Mouse (Mus musculus) midbrain, postnatal 0 days (tissue): ENCODE data around the gene Pax9. TPM values are rescaled to one million over a fixed set of nuclear protein-coding genes. Genes with fewer than 3 reads are reported as not detected.

ENCODE experiments used
- ATAC-seq: fragments of 200-750 bp; cut with Nextera tagmentation; 2 replicates; pipeline ENCODE4 v1.8.0; 2017; ENCODE audit warnings: moderate number of reproducible peaks, mild to moderate bottlenecking, moderate TSS enrichment, moderate library complexity; ENCODE audit not compliant: low FRiP score
- DNase-seq: peaks from one replicate; pipeline ENCODE4 v3.0.0-alpha.2; 2015; ENCODE audit warnings: low spot score
- H3K27ac ChIP-seq: fragments of 300-500 bp; sonication (generic); 2 replicates; pipeline ENCODE4 v1.5.1; 2014; ENCODE audit warnings: low read depth, mild to moderate bottlenecking, low read length, mixed read lengths
- H3K27me3 ChIP-seq: fragments of 300-500 bp; sonication (generic); 2 replicates; pipeline ENCODE4 v1.6.1; 2014; ENCODE audit warnings: low read length, control low read depth, mixed read lengths; ENCODE audit not compliant: insufficient read depth
- H3K36me3 ChIP-seq: fragments of 300-500 bp; sonication (generic); 2 replicates; pipeline ENCODE4 v1.6.1; 2014; ENCODE audit warnings: low read length, control low read depth, mixed read lengths; ENCODE audit not compliant: insufficient read depth
- H3K4me1 ChIP-seq: fragments of 300-500 bp; sonication (generic); 2 replicates; pipeline ENCODE4 v1.6.1; 2014; ENCODE audit warnings: mild to moderate bottlenecking, control low read depth, antibody characterized with exemption, low read length, mixed read lengths; ENCODE audit not compliant: insufficient read depth
- H3K4me2 ChIP-seq: fragments of 300-500 bp; sonication (generic); 2 replicates; pipeline ENCODE4 v1.6.1; 2014; ENCODE audit warnings: low read depth, mild to moderate bottlenecking, low read length, mixed read lengths; ENCODE audit not compliant: poor library complexity, severe bottlenecking
- H3K4me3 ChIP-seq: fragments of 300-500 bp; sonication (generic); 2 replicates; pipeline ENCODE4 v1.5.1; 2014; ENCODE audit warnings: low read depth, mild to moderate bottlenecking, low read length, moderate library complexity
- H3K9ac ChIP-seq: fragments of 300-500 bp; sonication (generic); replicated peaks from 2 replicates; pipeline ENCODE4 v1.6.1; 2014; ENCODE audit warnings: mild to moderate bottlenecking, low read length, moderate library complexity, mixed read lengths; ENCODE audit not compliant: poor library complexity, severe bottlenecking
- H3K9me3 ChIP-seq: fragments of 300-500 bp; sonication (generic); 2 replicates; pipeline ENCODE4 v1.6.1; 2016; ENCODE audit warnings: low read length, control low read depth
- CTCF ChIP-seq: IDR thresholded peaks from 2 replicates; pipeline ENCODE4 v1.5.1; 2016; ENCODE audit warnings: antibody characterized with exemption, mild to moderate bottlenecking
- WGBS: fragments of 180-500 bp; shearing (Covaris S2); extraction: QIAGEN DNeasy Blood & Tissue Kit; methylation state at CpG from one replicate; pipeline ENCODE4 v1.1.7; 2014; 5-methylcytosine and 5-hydroxymethylcytosine counted together
- polyA plus RNA-seq: library from polyadenylated mRNA; unstranded; fragments of >200 nt; fragmentation: Nextera tagmentation; extraction: Ambion mirVana; gene quantifications from 2 replicates; pipeline ENCODE4 v1.2.1, GENCODE M21; 2015
- total RNA-seq: library from RNA; depleted of rRNA; stranded (reverse); fragments of >200 nt; gene quantifications from 2 replicates; pipeline ENCODE4 v1.2.3, GENCODE M21; 2014

Pax9 gene
- total and polyA plus RNA-seq, 2 experiments from 2014 or later, result not detected

GRCm38 (mm10) chr12:56695358-56696173 lies 4.0 kb downstream of the Pax9 start:
- Histone ChIP-seq H3K4me3 (no peak overlapping the region), H3K27ac (no peak overlapping the region), H3K9ac (no peak overlapping the region), H3K4me2 (0 out of 2 replicates have a peak overlapping the region, but pooled peaks have one; percentile 18), H3K27me3 (peaks cover 93% of the 10 kb centered on the region), H3K4me1 (0 out of 2 replicates have a peak, but pooled peaks cover 4% of the 10 kb centered on the region), H3K9me3 (no peaks in the 10 kb centered on the region), H3K36me3 (no peaks in the 10 kb centered on the region)
- DNase-seq (peak; percentile 58), ATAC-seq (peak; percentile 68)
- TF ChIP-seq CTCF, result no peak
- 0% methylated on average over 39 of the region's 41 CpGs for WGBS

DNA sequence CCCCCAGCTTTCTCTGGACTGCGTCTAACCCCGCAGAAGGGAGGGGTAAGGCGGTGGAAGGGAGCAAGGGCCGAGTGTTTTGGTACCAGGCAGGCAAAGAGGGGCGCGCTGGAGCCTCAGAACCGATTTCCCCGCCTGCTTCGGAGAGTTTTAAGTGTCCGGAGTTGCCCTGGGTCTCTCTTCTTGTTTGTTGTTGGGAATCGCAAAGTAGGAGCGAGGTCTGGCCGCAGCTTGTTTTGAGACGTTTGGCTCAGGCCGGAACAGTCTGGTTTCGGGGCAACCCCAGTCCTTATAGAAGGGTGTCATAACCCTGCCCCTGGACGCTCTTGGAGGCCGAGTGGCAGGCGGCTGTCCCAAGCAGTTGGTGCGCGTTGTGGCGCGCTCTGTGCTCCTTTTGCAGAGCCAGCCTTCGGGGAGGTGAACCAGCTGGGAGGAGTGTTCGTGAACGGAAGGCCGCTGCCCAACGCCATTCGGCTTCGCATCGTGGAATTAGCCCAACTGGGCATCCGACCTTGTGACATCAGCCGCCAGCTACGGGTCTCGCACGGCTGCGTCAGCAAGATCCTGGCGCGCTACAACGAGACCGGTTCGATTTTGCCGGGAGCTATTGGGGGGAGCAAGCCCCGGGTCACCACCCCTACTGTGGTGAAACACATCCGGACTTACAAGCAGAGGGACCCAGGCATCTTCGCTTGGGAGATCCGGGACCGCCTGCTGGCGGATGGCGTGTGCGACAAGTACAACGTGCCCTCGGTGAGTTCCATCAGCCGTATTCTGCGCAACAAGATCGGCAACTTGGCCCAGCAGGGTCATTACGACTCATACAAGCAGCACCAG lies 4.8 kb downstream of the Pax9 start:
- DNase-seq (no peak), ATAC-seq (no peak)
- no peak for TF ChIP-seq CTCF
- Histone ChIP-seq H3K27me3 (peaks cover 96% of the 10 kb centered on the region), H3K36me3 (no peaks in the 10 kb centered on the region), H3K4me1 (0 out of 2 replicates have a peak, but pooled peaks cover 4% of the 10 kb centered on the region), H3K9me3 (no peaks in the 10 kb centered on the region), H3K27ac (no peak overlapping the region), H3K4me3 (peak overlapping the region; percentile 9; the same call in 1 of the 2 replicates), H3K4me2 (peak overlapping the region; percentile 9; the same call in 1 of the 2 replicates), H3K9ac (no peak overlapping the region)
- under 1% methylated on average over 57 of the region's 57 CpGs for WGBS

DNA sequence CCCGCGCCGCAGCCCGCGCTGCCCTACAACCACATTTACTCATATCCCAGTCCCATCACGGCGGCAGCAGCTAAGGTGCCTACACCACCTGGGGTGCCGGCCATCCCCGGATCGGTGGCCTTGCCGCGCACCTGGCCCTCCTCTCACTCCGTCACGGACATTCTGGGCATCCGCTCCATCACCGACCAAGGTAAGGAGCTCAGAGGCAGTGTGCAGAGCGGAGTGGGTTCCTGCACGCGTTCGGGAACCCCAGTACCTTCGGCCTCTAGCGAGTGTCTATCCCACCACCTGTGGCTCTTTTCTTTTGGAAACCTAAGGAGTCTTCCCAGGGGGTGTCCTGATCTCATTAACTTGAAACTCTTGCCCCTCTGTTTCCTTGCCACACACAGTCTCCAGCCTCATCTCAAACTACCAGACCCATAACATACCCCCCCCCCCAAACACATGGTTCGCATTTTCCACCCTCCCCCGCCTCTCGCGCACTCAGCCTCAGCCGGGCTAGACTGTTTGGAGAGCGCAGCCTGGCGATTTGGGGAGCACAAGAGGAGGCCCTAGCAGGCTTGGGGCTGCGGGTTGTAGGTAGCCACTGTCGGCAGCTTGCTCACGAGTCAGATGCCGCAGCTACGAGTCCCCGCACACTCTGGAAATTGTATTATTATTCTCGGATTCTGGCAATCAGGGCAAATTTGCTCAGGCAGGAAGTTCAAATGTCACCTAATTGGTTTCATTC lies 5.6 kb downstream of the Pax9 start:
- H3K4me1 ChIP-seq, result 0 out of 2 replicates have a peak, but pooled peaks cover 4% of the 10 kb centered on the region
- H3K36me3 ChIP-seq, result no peaks in the 10 kb centered on the region
- TF ChIP-seq CTCF, result no peak
- no peak for DNase-seq
- 1% methylated on average over 36 of the region's 36 CpGs for WGBS
- no peak for ATAC-seq
- no peak overlapping the region for H3K4me3 ChIP-seq
- no peak overlapping the region for H3K4me2 ChIP-seq
- H3K27ac ChIP-seq, result no peak overlapping the region
- no peak overlapping the region for H3K9ac ChIP-seq
- peaks cover 93% of the 10 kb centered on the region for H3K27me3 ChIP-seq
- no peaks in the 10 kb centered on the region for H3K9me3 ChIP-seq

DNA sequence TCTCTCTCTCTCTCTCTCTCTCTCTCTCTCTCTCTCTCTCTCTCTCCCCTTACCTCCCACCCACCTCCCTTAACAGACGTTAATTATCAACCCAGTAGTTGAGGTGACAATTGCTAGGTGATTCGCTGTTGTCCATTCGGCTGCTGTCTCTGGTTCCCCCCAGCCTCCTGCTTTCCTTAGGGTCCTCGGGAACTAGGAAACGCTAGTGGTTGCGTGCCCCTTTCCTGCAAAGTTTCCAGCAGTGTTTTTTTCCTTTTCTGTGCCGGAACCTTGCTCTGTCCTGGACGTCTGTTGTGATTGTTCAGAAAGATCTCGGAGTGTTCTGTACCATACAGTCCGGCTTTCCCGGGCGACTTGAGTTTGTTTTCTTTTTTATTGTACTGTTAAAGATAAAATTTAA lies 6.2 kb downstream of the Pax9 start:
- DNase-seq, result no peak
- H3K4me2 ChIP-seq, result no peak overlapping the region

DNA sequence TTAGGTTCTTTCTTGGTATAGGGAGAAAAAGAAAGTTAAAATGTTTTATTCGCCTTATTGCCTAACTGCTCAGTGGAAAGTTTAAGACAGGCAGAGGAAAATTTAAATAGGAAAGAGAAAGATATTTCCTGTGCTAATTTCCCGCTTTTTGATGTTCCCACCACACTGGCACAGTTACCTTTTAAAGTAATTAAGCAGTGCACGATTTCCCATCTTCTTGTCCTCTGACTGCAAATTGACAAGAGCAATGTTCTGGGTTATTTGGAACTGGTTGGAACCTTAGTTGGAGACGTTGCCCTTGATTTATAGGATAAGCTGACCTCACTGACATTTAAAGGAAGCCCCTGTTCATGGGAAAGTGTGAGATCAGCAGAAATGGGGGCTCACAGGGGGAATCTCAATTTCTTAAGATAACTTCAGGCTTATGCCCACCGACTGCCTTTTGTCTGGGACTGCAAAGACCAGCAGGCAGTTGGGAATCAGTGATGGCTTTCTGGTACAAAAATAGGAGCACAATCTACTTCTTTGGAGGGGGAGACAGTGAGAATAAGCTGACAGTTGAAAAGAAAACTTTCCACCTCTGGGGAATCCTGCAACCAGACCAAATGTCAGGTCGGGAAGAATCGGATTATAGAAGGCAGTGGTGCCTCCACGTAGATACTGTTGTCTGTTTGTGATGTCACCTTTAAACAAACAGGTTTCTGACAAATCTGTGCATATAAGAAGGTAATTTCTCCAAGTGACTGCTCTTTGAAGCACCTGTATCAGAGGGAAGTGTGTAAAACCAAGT lies 6.8 kb downstream of the Pax9 start:
- WGBS, result 3% methylated on average over 8 of the region's 8 CpGs
- no peak overlapping the region for H3K4me3 ChIP-seq
- H3K4me1 ChIP-seq, result 0 out of 2 replicates have a peak, but pooled peaks cover 4% of the 10 kb centered on the region
- no peak overlapping the region for H3K9ac ChIP-seq
- ATAC-seq (no peak), DNase-seq (no peak)
- no peak overlapping the region for H3K27ac ChIP-seq
- H3K9me3 ChIP-seq, result no peaks in the 10 kb centered on the region
- no peaks in the 10 kb centered on the region for H3K36me3 ChIP-seq
- peaks cover 89% of the 10 kb centered on the region for H3K27me3 ChIP-seq
- TF ChIP-seq CTCF, result no peak
- no peak overlapping the region for H3K4me2 ChIP-seq

More for the DNA sequence above, 6.2 kb downstream of the Pax9 start:
- WGBS, result 1% methylated on average over 12 of the region's 12 CpGs
- Histone ChIP-seq H3K9me3 (no peaks in the 10 kb centered on the region), H3K27me3 (peaks cover 92% of the 10 kb centered on the region), H3K4me3 (no peak overlapping the region), H3K4me1 (0 out of 2 replicates have a peak, but pooled peaks cover 4% of the 10 kb centered on the region), H3K9ac (no peak overlapping the region), H3K27ac (no peak overlapping the region), H3K36me3 (no peaks in the 10 kb centered on the region)
- no peak for ATAC-seq
- no peak for TF ChIP-seq CTCF
